Mouse (Mus musculus) megakaryocyte, embryonic 14.5 days (primary cell): ENCODE results near the gene Timm29. TPM values are rescaled to one million over a fixed set of nuclear protein-coding genes. Genes with fewer than 3 reads are reported as not detected.

Experiments used
- H3K27me3 ChIP-seq: replicated peaks from 2 replicates; pipeline ENCODE3; 2012; ENCODE audit warnings: inconsistent platforms
- H3K36me3 ChIP-seq: replicated peaks from 2 replicates; pipeline ENCODE3; 2012; ENCODE audit warnings: low read length, inconsistent platforms, mixed read lengths
- H3K4me1 ChIP-seq: 2 replicates; pipeline ENCODE4 v1.6.1; 2012; ENCODE audit warnings: inconsistent platforms
- H3K4me3 ChIP-seq: replicated peaks from 2 replicates; pipeline ENCODE3; 2012; ENCODE audit warnings: moderate library complexity, mild to moderate bottlenecking, inconsistent platforms
- H3K9me3 ChIP-seq: 2 replicates; pipeline ENCODE4 v1.6.1; 2012; ENCODE audit warnings: inconsistent platforms
- FLI1 ChIP-seq: IDR thresholded peaks from 2 replicates; pipeline ENCODE4 v1.6.1; 2012; ENCODE audit warnings: low read length, inconsistent platforms, mixed read lengths
- GATA1 ChIP-seq: IDR thresholded peaks from 3 replicates; pipeline ENCODE4 v1.6.1; 2012; ENCODE audit warnings: mixed read lengths, low read length, inconsistent platforms, borderline replicate concordance
- polyA plus RNA-seq: library from polyadenylated mRNA; stranded (reverse); fragments of >175 nt; gene quantifications from 2 replicates; pipeline ENCODE4 v1.2.3, GENCODE M21; 2012; ENCODE audit warnings: low replicate concordance; ENCODE audit not compliant: insufficient read depth

Timm29 gene
- polyA plus RNA-seq, 1 experiment: 4.0 TPM

GRCm38 (mm10) chr9:21635639-21636038 is 43.1 kb downstream of the Timm29 start:
- Histone ChIP-seq H3K4me3 (no peak overlapping the region), H3K27me3 (no peaks in the 10 kb centered on the region), H3K36me3 (peaks cover 92% of the 10 kb centered on the region), H3K4me1 (peaks cover 27% of the 10 kb centered on the region), H3K9me3 (no peaks in the 10 kb centered on the region)
- no peak for TF ChIP-seq FLI1
- TF ChIP-seq GATA1: no peak

GRCm38 (mm10) chr9:21639031-21639430 is 46.5 kb downstream of the Timm29 start:
- no peak for TF ChIP-seq GATA1
- TF ChIP-seq FLI1: no peak
- Histone ChIP-seq H3K36me3 (peaks cover 99% of the 10 kb centered on the region), H3K4me3 (no peak overlapping the region), H3K4me1 (peaks cover 8% of the 10 kb centered on the region), H3K9me3 (no peaks in the 10 kb centered on the region), H3K27me3 (no peaks in the 10 kb centered on the region)

Other genes with a start within 250 kb of the Timm29 start
- gene Ilf3, start 224.9 kb upstream of the Timm29 start, polyA plus RNA-seq: 55.5 and 62.9 TPM in 2 replicates
- gene Qtrt1, start 180.9 kb upstream of the Timm29 start, polyA plus RNA-seq: 20.1 and 20.7 TPM in 2 replicates
- gene Dnm2, start 167.8 kb upstream of the Timm29 start, polyA plus RNA-seq: 714 and 929 TPM in 2 replicates
- gene Tmed1, start 82.5 kb upstream of the Timm29 start, polyA plus RNA-seq: 6.6 TPM in 1 of 2 replicates, not detected in the other
- gene AB124611, start 66.5 kb upstream of the Timm29 start, polyA plus RNA-seq: 44.7 and 70.3 TPM in 2 replicates
- 105 and 143 TPM in 2 replicates for gene Carm1, start 45.8 kb upstream of the Timm29 start, polyA plus RNA-seq
- 3.6 and 8.0 TPM in 2 replicates for gene Yipf2, start 106 bp downstream of the Timm29 start, polyA plus RNA-seq
- 87.8 and 89.2 TPM in 2 replicates for gene Smarca4, start 23.4 kb downstream of the Timm29 start, polyA plus RNA-seq
- gene Ldlr, start 130.8 kb downstream of the Timm29 start, polyA plus RNA-seq: 26.9 and 39.5 TPM in 2 replicates
- 19.2 and 58.4 TPM in 2 replicates for gene Spc24, start 167.6 kb downstream of the Timm29 start, polyA plus RNA-seq
- gene Kank2, start 206.0 kb downstream of the Timm29 start, polyA plus RNA-seq: 0.51 TPM in 1 of 2 replicates, not detected in the other
- gene Angptl8, start 242.8 kb downstream of the Timm29 start, polyA plus RNA-seq: not detected in 2 replicates